Mouse (Mus musculus): ENCODE results near the gene Acot7. TPM values are rescaled to one million over a fixed set of nuclear protein-coding genes. Genes with fewer than 3 reads are reported as not detected.

The Acot7 gene
- polyA plus RNA-seq, 1 experiment from 2014 or later: 219 TPM

- 75% methylated on average over 6 of the region's 6 CpGs for WGBS
- no peak for ATAC-seq (replicated peaks)
Measured at GRCm38 (mm10) chr4:152201492-152201891, 23.6 kb downstream of the Acot7 start.

GRCm38 (mm10) chr4:152202418-152202817 lies 24.5 kb downstream of the Acot7 start:
- no peak overlapping the region for H3K9ac ChIP-seq (replicated peaks)
- no peaks in the 10 kb centered on the region for H3K27me3 ChIP-seq
- WGBS: 89% methylated on average over 1 of the region's 1 CpGs
- H3K9me3 ChIP-seq: no peaks in the 10 kb centered on the region
- no peak overlapping the region for H3K4me3 ChIP-seq
- no peak overlapping the region for H3K27ac ChIP-seq (replicated peaks)
- no peak overlapping the region for H3K4me2 ChIP-seq (replicated peaks)
- H3K36me3 ChIP-seq: no peaks in the 10 kb centered on the region
- ATAC-seq (replicated peaks): no peak
- H3K4me1 ChIP-seq: peaks cover 6% of the 10 kb centered on the region

More at GRCm38 (mm10) chr4:152201492-152201891, 23.6 kb downstream of the Acot7 start:
- peaks cover 6% of the 10 kb centered on the region for H3K4me1 ChIP-seq
- H3K4me3 ChIP-seq: no peak overlapping the region
- H3K9ac ChIP-seq (replicated peaks): no peak overlapping the region
- no peak overlapping the region for H3K4me2 ChIP-seq (replicated peaks)
- H3K9me3 ChIP-seq: no peaks in the 10 kb centered on the region
- H3K27me3 ChIP-seq: no peaks in the 10 kb centered on the region
- no peak overlapping the region for H3K27ac ChIP-seq (replicated peaks)
- no peaks in the 10 kb centered on the region for H3K36me3 ChIP-seq

- no peak overlapping the region for H3K27ac ChIP-seq (replicated peaks)
- ATAC-seq (replicated peaks): no peak
- no peak overlapping the region for H3K4me3 ChIP-seq
- H3K4me1 ChIP-seq: peaks cover 6% of the 10 kb centered on the region
- no peaks in the 10 kb centered on the region for H3K27me3 ChIP-seq
- H3K9me3 ChIP-seq: no peaks in the 10 kb centered on the region
- WGBS: 93% methylated on average over 3 of the region's 3 CpGs
- H3K9ac ChIP-seq (replicated peaks): no peak overlapping the region
- H3K4me2 ChIP-seq (replicated peaks): no peak overlapping the region
- no peaks in the 10 kb centered on the region for H3K36me3 ChIP-seq
Measured at GRCm38 (mm10) chr4:152202905-152203304, 25.0 kb downstream of the Acot7 start.

GRCm38 (mm10) chr4:152204663-152205062 lies 26.7 kb downstream of the Acot7 start:
- H3K27me3 ChIP-seq: no peaks in the 10 kb centered on the region
- no peaks in the 10 kb centered on the region for H3K9me3 ChIP-seq
- WGBS: 95% methylated on average over 6 of the region's 6 CpGs
- no peak overlapping the region for H3K27ac ChIP-seq (replicated peaks)
- no peak overlapping the region for H3K4me3 ChIP-seq
- ATAC-seq (replicated peaks): no peak
- peaks cover 6% of the 10 kb centered on the region for H3K4me1 ChIP-seq
- no peak overlapping the region for H3K4me2 ChIP-seq (replicated peaks)
- H3K9ac ChIP-seq (replicated peaks): no peak overlapping the region
- H3K36me3 ChIP-seq: no peaks in the 10 kb centered on the region

- 70% methylated on average over 6 of the region's 6 CpGs for WGBS
- peaks cover 6% of the 10 kb centered on the region for H3K4me1 ChIP-seq
- H3K27me3 ChIP-seq: no peaks in the 10 kb centered on the region
- no peak overlapping the region for H3K4me2 ChIP-seq (replicated peaks)
- ATAC-seq (replicated peaks): no peak
- H3K27ac ChIP-seq (replicated peaks): no peak overlapping the region
- H3K36me3 ChIP-seq: no peaks in the 10 kb centered on the region
- H3K9ac ChIP-seq (replicated peaks): no peak overlapping the region
- no peaks in the 10 kb centered on the region for H3K9me3 ChIP-seq
- no peak overlapping the region for H3K4me3 ChIP-seq
Measured at GRCm38 (mm10) chr4:152206199-152206598, 28.3 kb downstream of the Acot7 start.

- Histone ChIP-seq H3K9ac (replicated peaks) (no peak overlapping the region), H3K4me3 (no peak overlapping the region), H3K27ac (replicated peaks) (no peak overlapping the region), H3K36me3 (no peaks in the 10 kb centered on the region), H3K4me1 (peaks cover 3% of the 10 kb centered on the region), H3K9me3 (no peaks in the 10 kb centered on the region), H3K27me3 (no peaks in the 10 kb centered on the region), H3K4me2 (replicated peaks) (no peak overlapping the region)
- whole genome bisulfite sequencing: 72% methylated on average over 4 of the region's 4 CpGs
- ATAC-seq (replicated peaks): no peak
Measured at GRCm38 (mm10) chr4:152209623-152210022, 31.7 kb downstream of the Acot7 start.

- Histone ChIP-seq H3K4me1 (peaks cover 3% of the 10 kb centered on the region), H3K9me3 (no peaks in the 10 kb centered on the region), H3K36me3 (no peaks in the 10 kb centered on the region), H3K27ac (replicated peaks) (no peak overlapping the region), H3K4me3 (no peak overlapping the region), H3K27me3 (no peaks in the 10 kb centered on the region), H3K9ac (replicated peaks) (no peak overlapping the region), H3K4me2 (replicated peaks) (no peak overlapping the region)
- WGBS: 66% methylated on average over 6 of the region's 6 CpGs
- peak; percentile 29; the same call in 1 of the 2 replicates for ATAC-seq (replicated peaks)
Measured at GRCm38 (mm10) chr4:152212091-152212505, 34.2 kb downstream of the Acot7 start.

- no peaks in the 10 kb centered on the region for H3K9me3 ChIP-seq
- 47% methylated on average over 5 of the region's 5 CpGs for WGBS
- H3K36me3 ChIP-seq: no peaks in the 10 kb centered on the region
- no peak overlapping the region for H3K4me3 ChIP-seq
- no peak overlapping the region for H3K9ac ChIP-seq (replicated peaks)
- no peak overlapping the region for H3K4me2 ChIP-seq (replicated peaks)
- no peak overlapping the region for H3K27ac ChIP-seq (replicated peaks)
- peak; percentile 23; the same call in 1 of the 2 replicates for ATAC-seq (replicated peaks)
- H3K4me1 ChIP-seq: peaks cover 3% of the 10 kb centered on the region
- H3K27me3 ChIP-seq: no peaks in the 10 kb centered on the region
Measured at GRCm38 (mm10) chr4:152212531-152212930, 34.6 kb downstream of the Acot7 start.

GRCm38 (mm10) chr4:152212974-152213373 lies 35.0 kb downstream of the Acot7 start:
- peaks cover 3% of the 10 kb centered on the region for H3K4me1 ChIP-seq
- no peaks in the 10 kb centered on the region for H3K27me3 ChIP-seq
- WGBS: 69% methylated on average over 11 of the region's 11 CpGs
- H3K9ac ChIP-seq (replicated peaks): no peak overlapping the region
- H3K9me3 ChIP-seq: no peaks in the 10 kb centered on the region
- no peak overlapping the region for H3K4me2 ChIP-seq (replicated peaks)
- H3K4me3 ChIP-seq: no peak overlapping the region
- H3K27ac ChIP-seq (replicated peaks): no peak overlapping the region
- no peak for ATAC-seq (replicated peaks)
- no peaks in the 10 kb centered on the region for H3K36me3 ChIP-seq

GRCm38 (mm10) chr4:152213760-152214480 lies 36.0 kb downstream of the Acot7 start:
- WGBS: 36% methylated on average over 6 of the region's 6 CpGs
- Histone ChIP-seq H3K9me3 (no peaks in the 10 kb centered on the region), H3K27ac (replicated peaks) (no peak overlapping the region), H3K4me3 (no peak overlapping the region), H3K4me1 (peaks cover 3% of the 10 kb centered on the region), H3K27me3 (no peaks in the 10 kb centered on the region), H3K4me2 (replicated peaks) (no peak overlapping the region), H3K36me3 (no peaks in the 10 kb centered on the region), H3K9ac (replicated peaks) (0 out of 2 replicates have a peak overlapping the region, but pooled peaks have one; percentile 18)
- ATAC-seq (replicated peaks): peak; percentile 83

- H3K36me3 ChIP-seq: no peaks in the 10 kb centered on the region; the same call in 1 of the 2 replicates
- H3K9me3 ChIP-seq: no peaks in the 10 kb centered on the region
- H3K4me1 ChIP-seq: peaks cover 3% of the 10 kb centered on the region
- H3K27ac ChIP-seq (replicated peaks): no peak overlapping the region
- ATAC-seq (replicated peaks): no peak
- no peaks in the 10 kb centered on the region for H3K27me3 ChIP-seq
- H3K9ac ChIP-seq (replicated peaks): no peak overlapping the region
- H3K4me3 ChIP-seq: no peak overlapping the region
- WGBS: 87% methylated on average over 8 of the region's 8 CpGs
- no peak overlapping the region for H3K4me2 ChIP-seq (replicated peaks)
Measured at GRCm38 (mm10) chr4:152214871-152215415, 37.0 kb downstream of the Acot7 start.

GRCm38 (mm10) chr4:152219591-152219990 lies 41.7 kb downstream of the Acot7 start:
- ATAC-seq (replicated peaks): no peak
- Histone ChIP-seq H3K27me3 (no peaks in the 10 kb centered on the region), H3K9ac (replicated peaks) (no peak overlapping the region), H3K4me3 (no peak overlapping the region), H3K4me1 (peaks cover 21% of the 10 kb centered on the region), H3K27ac (replicated peaks) (no peak overlapping the region), H3K4me2 (replicated peaks) (no peak overlapping the region), H3K9me3 (no peaks in the 10 kb centered on the region), H3K36me3 (no peaks in the 10 kb centered on the region; the same call in 1 of the 2 replicates)
- WGBS: 97% methylated on average over 3 of the region's 3 CpGs

Measured in forebrain, embryonic 15.5 days (tissue).